Mouse (Mus musculus) liver, adult 2 months (tissue): ENCODE results near the gene Nhp2.

Experiments used
- CTCF ChIP-seq: fragments of 200-500 bp; IDR thresholded peaks from 2 replicates; pipeline ENCODE4 v1.5.1; 2011; ENCODE audit warnings: low read depth, low read length, control low read depth
- POLR2A ChIP-seq: fragments of 200-500 bp; IDR thresholded peaks from 2 replicates; pipeline ENCODE4 v1.6.1; 2011; ENCODE audit warnings: low read length, control low read depth; ENCODE audit not compliant: insufficient read depth; ENCODE audit errors: extremely low read depth

GRCm38 (mm10) chr11:51643202-51643601, 23.7 kb downstream of the Nhp2 start:
- TF ChIP-seq CTCF (no peak), POLR2A (no peak)
